Mouse (Mus musculus): ENCODE data around the gene B230104I21Rik. TPM values are rescaled to one million over a fixed set of nuclear protein-coding genes. Genes with fewer than 3 reads are reported as not detected.
A peak's percentile ranks its signal among the peaks of the same experiment; 100 is the strongest.

The B230104I21Rik gene
- polyA plus RNA-seq, 1 experiment from 2014 or later, result 0.21 TPM

DNA sequence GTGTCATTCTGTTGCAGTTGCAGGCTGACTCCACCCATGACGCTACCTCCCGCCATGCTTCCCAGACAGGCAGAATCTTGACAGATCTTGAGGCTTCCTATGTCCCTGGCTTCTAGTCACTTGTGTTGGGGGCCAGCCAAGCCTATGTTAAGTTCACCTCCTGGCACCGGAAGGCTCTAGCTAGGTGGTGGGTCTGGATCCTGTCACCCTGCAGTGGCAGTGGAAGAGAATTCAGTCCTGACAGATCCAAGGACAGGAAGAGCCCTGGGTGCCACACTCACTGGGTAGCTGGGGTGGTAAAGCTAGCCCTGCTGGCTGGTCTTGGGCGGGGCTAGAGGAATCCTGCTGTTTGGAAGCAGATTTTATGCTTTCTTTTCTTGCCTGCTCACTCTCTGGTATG, 10.5 kb upstream of the B230104I21Rik start:
- 81% methylated on average over 4 of the region's 4 CpGs for WGBS
- no peak overlapping the region for H3K27ac ChIP-seq
- H3K4me1 ChIP-seq, result peaks cover 10% of the 10 kb centered on the region
- no peak overlapping the region for H3K4me3 ChIP-seq
- no peak overlapping the region for H3K4me2 ChIP-seq
- ATAC-seq, result no peak
- no peaks in the 10 kb centered on the region for H3K9me3 ChIP-seq (replicated peaks)
- no peak overlapping the region for H3K9ac ChIP-seq
- no peaks in the 10 kb centered on the region for H3K27me3 ChIP-seq
- peaks cover 72% of the 10 kb centered on the region for H3K36me3 ChIP-seq (ENCODE audit: poor library complexity, severe bottlenecking)

DNA sequence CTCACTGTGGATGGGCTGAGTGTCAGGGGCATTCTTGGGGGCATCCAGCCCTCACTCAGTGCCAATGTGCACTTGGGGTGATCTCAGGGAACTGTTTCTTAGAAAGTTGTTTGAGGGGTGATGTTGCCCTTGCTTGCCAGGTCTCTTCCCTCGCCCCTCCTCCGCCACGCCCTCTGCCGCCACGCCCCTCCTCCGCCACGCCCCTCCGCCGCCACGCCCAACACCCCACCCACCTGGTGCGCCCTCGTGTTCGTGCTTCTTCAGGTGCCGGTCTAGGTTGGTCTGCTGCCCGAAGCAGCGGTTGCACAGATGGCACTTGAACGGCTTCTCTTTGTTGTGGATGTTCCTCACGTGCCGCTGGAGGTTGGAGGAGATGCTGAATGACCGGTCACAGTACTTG, 7.5 kb upstream of the B230104I21Rik start:
- ATAC-seq, result 0 out of 2 replicates have a peak, but pooled peaks have one; percentile 3

DNA sequence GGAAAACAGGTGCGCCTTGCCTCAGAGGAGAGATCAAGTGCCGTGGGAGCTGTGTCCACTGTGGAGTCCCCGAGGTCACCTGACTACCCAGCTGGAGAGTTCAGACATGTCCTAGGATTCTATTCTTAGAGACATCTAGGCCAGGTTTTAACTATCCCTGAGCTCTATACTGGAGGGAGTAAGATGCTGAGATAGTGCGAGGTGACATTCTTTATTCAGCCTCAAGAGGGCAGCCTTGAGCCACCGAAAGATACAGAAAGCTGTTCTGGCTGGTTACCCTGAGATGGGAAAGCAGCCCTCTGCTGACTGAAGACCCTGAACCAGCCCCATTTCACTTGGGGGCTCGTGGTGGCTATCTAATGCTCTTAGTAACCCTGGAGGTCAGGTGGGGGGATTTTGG, 7.1 kb upstream of the B230104I21Rik start:
- Histone ChIP-seq H3K4me3 (no peak overlapping the region), H3K9me3 (replicated peaks) (no peaks in the 10 kb centered on the region), H3K36me3 (ENCODE audit: poor library complexity, severe bottlenecking) (peaks cover 44% of the 10 kb centered on the region), H3K4me2 (no peak overlapping the region), H3K9ac (no peak overlapping the region), H3K4me1 (peaks cover 19% of the 10 kb centered on the region), H3K27ac (peak overlapping the region; percentile 57; the same call in 1 of the 2 replicates), H3K27me3 (no peaks in the 10 kb centered on the region)
- peak; percentile 71 for ATAC-seq
- 7% methylated on average over 6 of the region's 6 CpGs for WGBS

More for the DNA sequence above, 7.5 kb upstream of the B230104I21Rik start:
- Histone ChIP-seq H3K27ac (no peak overlapping the region), H3K9ac (no peak overlapping the region), H3K9me3 (replicated peaks) (no peaks in the 10 kb centered on the region), H3K4me3 (no peak overlapping the region), H3K27me3 (no peaks in the 10 kb centered on the region), H3K4me1 (peaks cover 19% of the 10 kb centered on the region), H3K36me3 (ENCODE audit: poor library complexity, severe bottlenecking) (peaks cover 45% of the 10 kb centered on the region), H3K4me2 (no peak overlapping the region)
- WGBS, result 9% methylated on average over 20 of the region's 20 CpGs

DNA sequence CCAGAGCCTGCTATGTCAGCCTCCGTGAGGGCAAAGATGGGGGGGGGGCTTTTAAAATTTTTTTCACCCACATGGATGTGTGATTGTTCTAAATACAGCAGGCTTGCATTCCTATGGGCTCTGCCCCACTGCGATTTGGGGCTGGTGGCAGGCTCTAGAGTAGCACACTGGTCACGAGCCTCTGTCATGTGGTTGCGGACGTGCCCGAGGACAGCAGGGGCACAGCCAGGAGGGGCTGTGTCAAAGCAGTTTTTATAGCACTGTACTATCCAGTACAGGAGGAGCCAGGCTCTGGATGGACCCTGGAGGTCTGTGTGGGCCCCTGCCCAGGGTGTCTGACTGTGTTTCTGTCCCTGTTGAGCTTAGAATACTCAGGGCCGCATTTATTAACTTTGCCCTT, 5.9 kb upstream of the B230104I21Rik start:
- WGBS, result 92% methylated on average over 7 of the region's 7 CpGs
- no peak overlapping the region for H3K27ac ChIP-seq
- ATAC-seq, result no peak

DNA sequence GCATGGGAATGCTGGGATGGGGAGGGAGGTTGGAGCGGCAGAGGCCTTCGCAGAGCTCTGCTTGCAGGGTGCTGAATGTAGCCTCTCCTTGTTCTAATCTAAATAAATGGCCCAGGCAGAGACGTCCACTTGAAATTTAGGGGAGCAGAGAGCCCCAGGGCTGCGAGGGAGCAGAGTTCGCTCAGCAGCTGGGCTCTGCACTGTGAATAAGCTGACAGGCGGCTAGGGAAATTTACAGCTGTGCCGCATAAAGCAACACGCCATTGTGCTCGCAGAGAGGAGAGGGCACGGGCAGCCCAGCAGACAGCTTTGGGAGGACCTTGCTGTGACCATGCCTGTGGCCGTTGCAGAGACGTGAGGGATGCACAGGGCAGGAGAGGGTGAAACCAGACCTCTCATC, 4.7 kb upstream of the B230104I21Rik start:
- H3K9ac ChIP-seq, result peak overlapping the region; percentile 27; the same call in 1 of the 2 replicates
- no peak for ATAC-seq
- no peak overlapping the region for H3K4me2 ChIP-seq
- H3K4me3 ChIP-seq, result no peak overlapping the region
- peaks cover 40% of the 10 kb centered on the region for H3K36me3 ChIP-seq (ENCODE audit: poor library complexity, severe bottlenecking)
- no peaks in the 10 kb centered on the region for H3K9me3 ChIP-seq (replicated peaks)
- 35% methylated on average over 12 of the region's 12 CpGs for WGBS
- H3K27me3 ChIP-seq, result no peaks in the 10 kb centered on the region
- peaks cover 29% of the 10 kb centered on the region for H3K4me1 ChIP-seq
- H3K27ac ChIP-seq, result no peak overlapping the region

More for the DNA sequence above, 5.9 kb upstream of the B230104I21Rik start:
- H3K4me3 ChIP-seq, result no peak overlapping the region
- no peaks in the 10 kb centered on the region for H3K27me3 ChIP-seq
- H3K36me3 ChIP-seq (ENCODE audit: poor library complexity, severe bottlenecking), result peaks cover 51% of the 10 kb centered on the region
- H3K9me3 ChIP-seq (replicated peaks), result no peaks in the 10 kb centered on the region
- H3K4me2 ChIP-seq, result no peak overlapping the region
- no peak overlapping the region for H3K9ac ChIP-seq
- peaks cover 19% of the 10 kb centered on the region for H3K4me1 ChIP-seq

DNA sequence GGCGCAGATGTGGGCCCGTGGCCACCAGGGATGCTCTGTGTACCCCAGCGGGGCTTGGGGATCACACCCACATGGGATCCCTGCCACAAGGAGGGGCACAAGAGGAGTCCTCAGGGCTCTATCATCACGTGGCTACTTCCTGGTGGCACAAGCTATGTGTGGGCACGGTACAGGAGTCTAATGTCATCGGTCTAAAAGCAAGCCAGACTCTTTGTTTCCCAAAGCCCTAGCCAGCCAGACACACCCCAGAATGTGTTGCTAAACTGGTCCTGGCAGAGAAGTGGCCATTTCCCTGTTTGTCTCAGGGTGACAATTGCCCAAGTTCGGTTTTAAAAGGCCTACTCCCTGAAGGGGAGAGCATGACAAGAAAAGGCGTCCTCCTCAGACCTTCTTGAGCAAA, 2.6 kb upstream of the B230104I21Rik start:
- Histone ChIP-seq H3K4me1 (peaks cover 41% of the 10 kb centered on the region), H3K9ac (no peak overlapping the region), H3K4me2 (no peak overlapping the region), H3K4me3 (no peak overlapping the region), H3K27ac (no peak overlapping the region), H3K27me3 (no peaks in the 10 kb centered on the region), H3K9me3 (replicated peaks) (no peaks in the 10 kb centered on the region), H3K36me3 (ENCODE audit: poor library complexity, severe bottlenecking) (peaks cover 28% of the 10 kb centered on the region)
- WGBS, result 80% methylated on average over 8 of the region's 8 CpGs
- ATAC-seq, result no peak

DNA sequence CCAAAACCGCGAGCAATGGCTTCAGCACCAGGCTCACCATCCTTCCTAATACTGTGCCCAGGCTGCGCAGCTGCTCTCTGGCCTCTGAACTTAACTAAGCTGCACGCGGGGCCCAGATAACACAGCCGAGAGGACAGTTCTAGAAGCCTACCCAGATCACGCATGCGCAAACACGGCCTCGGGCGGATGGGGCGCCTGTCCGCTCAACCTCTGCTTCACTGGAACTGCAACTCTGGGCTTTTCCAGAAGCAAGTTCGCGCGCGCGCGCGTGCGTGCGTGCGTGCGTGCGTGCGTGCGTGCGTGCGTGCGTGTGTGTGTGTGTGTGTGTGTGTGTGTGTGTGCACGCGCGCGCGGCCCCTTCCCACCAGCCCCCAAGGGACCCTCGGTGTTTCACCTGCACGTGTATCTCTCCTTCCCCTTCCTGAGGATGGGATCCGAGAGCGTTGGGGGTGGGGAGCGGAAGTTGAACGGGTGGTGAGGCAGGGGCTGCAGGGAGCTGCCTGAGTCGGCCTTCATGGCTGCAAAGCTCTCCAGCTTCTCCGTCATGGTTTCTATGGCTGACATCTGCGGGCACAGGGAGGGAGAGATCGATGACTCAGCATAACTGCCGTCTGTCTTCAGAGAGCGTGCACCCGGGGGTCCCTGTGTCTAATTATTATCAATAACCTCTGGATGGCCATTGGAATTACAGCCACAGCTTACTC, 1.1 kb upstream of the B230104I21Rik start:
- Histone ChIP-seq H3K27me3 (no peaks in the 10 kb centered on the region), H3K9ac (no peak overlapping the region), H3K4me3 (no peak overlapping the region), H3K4me1 (peaks cover 32% of the 10 kb centered on the region), H3K4me2 (peak overlapping the region; percentile 19; the same call in 1 of the 2 replicates), H3K36me3 (ENCODE audit: poor library complexity, severe bottlenecking) (peaks cover 26% of the 10 kb centered on the region), H3K9me3 (replicated peaks) (no peaks in the 10 kb centered on the region), H3K27ac (no peak overlapping the region)
- 74% methylated on average over 46 of the region's 48 CpGs for WGBS
- ATAC-seq, result peak; percentile 31; the same call in 1 of the 2 replicates

DNA sequence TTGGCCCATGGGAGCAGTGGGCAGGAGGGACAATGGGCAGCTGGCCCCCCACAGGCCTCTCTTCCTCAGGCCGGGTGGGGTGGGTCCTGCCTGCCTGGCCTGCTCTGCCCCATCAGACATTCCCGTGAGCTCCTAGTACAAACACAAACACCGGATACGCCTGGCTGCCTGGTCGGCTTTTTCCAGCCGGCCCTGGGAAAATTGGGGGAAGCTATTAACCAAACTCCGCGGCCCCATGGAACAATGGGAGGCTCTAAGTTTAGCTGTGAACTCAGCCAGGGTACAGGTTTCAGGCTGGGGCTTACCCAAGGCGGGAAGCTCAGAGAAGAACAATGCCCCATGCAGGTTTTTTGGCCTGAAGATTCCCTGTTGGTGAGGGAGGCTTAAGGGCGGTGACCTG, 723 bp downstream of the B230104I21Rik start:
- no peaks in the 10 kb centered on the region for H3K9me3 ChIP-seq (replicated peaks)
- peak overlapping the region; percentile 63 for H3K27ac ChIP-seq
- H3K4me2 ChIP-seq, result no peak overlapping the region
- no peak overlapping the region for H3K9ac ChIP-seq
- peaks cover 44% of the 10 kb centered on the region for H3K36me3 ChIP-seq (ENCODE audit: poor library complexity, severe bottlenecking)
- WGBS, result 9% methylated on average over 10 of the region's 10 CpGs
- H3K27me3 ChIP-seq, result no peaks in the 10 kb centered on the region
- H3K4me1 ChIP-seq, result peaks cover 23% of the 10 kb centered on the region
- H3K4me3 ChIP-seq, result no peak overlapping the region
- ATAC-seq, result no peak

DNA sequence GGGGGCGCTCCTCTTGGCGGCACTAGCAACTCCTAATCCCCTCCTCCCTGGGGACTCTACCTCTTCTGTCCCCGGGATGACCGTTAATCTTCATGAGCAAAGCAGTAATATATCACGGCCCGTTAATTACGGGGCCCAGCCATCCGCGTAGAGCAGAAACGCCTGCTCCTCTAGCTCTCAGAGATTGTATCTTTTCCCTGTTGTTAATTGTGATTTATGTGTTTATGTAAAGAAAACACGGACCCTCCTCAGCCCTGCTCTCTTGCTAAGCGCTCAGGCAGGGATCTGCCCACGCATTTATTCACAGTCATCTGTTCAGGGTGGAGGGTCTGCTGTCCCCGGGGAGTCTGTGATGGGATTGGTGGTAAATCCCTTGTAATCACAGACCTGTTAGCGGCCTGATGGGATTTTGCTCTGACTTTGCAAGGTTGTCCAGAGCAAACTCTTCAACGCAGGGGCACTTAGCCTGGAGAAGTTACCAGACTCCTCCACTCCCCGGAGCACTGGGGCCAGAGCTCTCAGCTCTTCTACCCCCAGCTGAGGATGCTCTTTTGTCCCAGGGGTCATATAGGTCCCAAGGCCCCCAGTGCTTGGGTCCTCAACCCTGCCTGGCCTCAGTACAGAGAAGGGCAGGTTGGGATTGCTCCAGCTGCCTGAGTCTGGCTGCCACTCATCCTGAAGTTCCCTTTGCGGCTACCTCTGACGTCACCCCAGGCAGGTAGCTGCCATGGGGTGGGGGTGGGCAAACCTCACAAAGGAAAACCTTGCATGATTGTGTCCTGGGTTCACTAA, 11.0 kb downstream of the B230104I21Rik start:
- WGBS, result 37% methylated on average over 19 of the region's 19 CpGs
- no peak for ATAC-seq

DNA sequence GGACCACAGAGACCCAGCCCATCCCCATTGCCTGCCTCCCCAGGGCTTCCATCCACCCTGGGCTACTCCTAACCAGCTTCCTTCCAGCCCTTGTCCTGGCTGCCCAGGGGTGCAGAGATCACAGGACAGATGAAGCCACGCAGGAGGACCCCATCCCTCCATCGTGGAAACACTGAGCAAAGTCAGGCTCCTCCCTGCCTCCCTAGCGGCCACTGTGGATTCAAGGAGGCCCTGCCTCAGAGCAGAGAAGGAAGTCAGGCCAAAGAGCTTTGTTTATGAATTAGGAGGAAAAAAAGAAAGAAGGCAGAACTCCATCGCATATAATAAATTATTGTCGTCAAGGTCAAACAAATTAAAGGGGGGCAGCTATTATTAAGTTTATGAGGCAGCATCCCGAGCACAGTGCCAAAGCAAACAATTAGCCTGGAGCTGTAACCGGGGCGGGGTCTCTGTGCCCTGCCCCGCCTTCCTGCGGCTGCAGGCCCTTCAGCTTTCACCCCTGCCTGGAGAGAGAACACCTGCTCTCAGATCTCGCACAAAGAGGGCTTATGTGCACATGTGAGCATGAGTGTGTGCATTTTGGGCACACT, 12.4 kb downstream of the B230104I21Rik start:
- H3K4me3 ChIP-seq, result no peak overlapping the region
- WGBS, result 55% methylated on average over 11 of the region's 11 CpGs
- H3K36me3 ChIP-seq (ENCODE audit: poor library complexity, severe bottlenecking), result peaks cover 37% of the 10 kb centered on the region
- ATAC-seq, result no peak
- H3K9ac ChIP-seq, result no peak overlapping the region
- peaks cover 34% of the 10 kb centered on the region for H3K4me1 ChIP-seq
- no peaks in the 10 kb centered on the region for H3K9me3 ChIP-seq (replicated peaks)
- H3K27ac ChIP-seq, result no peak overlapping the region
- no peaks in the 10 kb centered on the region for H3K27me3 ChIP-seq
- H3K4me2 ChIP-seq, result no peak overlapping the region

More for the DNA sequence above, 11.0 kb downstream of the B230104I21Rik start:
- Histone ChIP-seq H3K4me3 (no peak overlapping the region), H3K27me3 (no peaks in the 10 kb centered on the region), H3K36me3 (ENCODE audit: poor library complexity, severe bottlenecking) (peaks cover 51% of the 10 kb centered on the region), H3K9me3 (replicated peaks) (no peaks in the 10 kb centered on the region), H3K4me1 (peaks cover 28% of the 10 kb centered on the region), H3K4me2 (no peak overlapping the region), H3K27ac (no peak overlapping the region), H3K9ac (no peak overlapping the region)

DNA sequence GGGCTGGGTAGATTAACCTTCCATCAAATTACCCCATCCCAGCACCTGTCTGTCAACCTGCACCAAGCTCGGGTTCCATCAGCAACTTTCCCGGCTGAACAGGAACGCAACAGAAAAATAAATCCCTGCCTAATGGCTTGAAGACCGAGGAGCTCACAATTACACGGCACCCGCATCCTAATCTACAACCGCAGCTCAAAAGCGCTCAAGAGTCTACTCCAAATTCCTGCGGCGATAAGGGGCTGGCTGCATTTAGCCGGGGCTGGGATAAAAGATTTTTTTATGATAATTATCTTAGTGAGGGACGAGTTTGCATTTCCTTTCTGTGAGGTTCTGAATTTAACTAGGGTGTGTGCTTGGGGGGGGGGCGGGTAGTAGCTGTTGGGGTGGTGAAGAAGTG, 16.3 kb downstream of the B230104I21Rik start:
- ATAC-seq, result no peak
- Histone ChIP-seq H3K4me1 (peaks cover 26% of the 10 kb centered on the region), H3K4me3 (no peak overlapping the region), H3K27me3 (no peaks in the 10 kb centered on the region), H3K9me3 (replicated peaks) (no peaks in the 10 kb centered on the region), H3K36me3 (ENCODE audit: poor library complexity, severe bottlenecking) (peaks cover 19% of the 10 kb centered on the region), H3K9ac (no peak overlapping the region), H3K4me2 (no peak overlapping the region), H3K27ac (no peak overlapping the region)
- 52% methylated on average over 13 of the region's 13 CpGs for WGBS

DNA sequence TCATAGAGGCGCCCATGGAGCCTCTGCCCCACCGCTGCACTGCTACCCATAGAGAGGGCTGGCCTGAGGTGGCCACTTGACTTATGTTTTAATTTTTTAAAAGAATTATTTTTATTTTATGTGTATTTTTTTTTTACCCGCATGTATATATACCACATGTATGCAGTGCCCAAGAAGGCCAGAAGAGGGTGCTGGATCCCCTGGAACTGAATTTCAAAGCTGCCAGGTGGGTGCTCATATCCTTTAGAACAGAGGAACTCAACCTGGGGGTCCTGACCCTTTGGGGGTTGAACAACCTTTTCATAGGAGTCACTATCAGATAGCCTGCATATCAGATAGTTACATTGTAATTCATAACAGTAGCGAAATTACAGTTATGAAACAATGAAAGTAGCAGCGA, 19.5 kb downstream of the B230104I21Rik start:
- peaks cover 11% of the 10 kb centered on the region for H3K36me3 ChIP-seq (ENCODE audit: poor library complexity, severe bottlenecking)
- peaks cover 28% of the 10 kb centered on the region for H3K4me1 ChIP-seq
- no peaks in the 10 kb centered on the region for H3K27me3 ChIP-seq
- no peak overlapping the region for H3K27ac ChIP-seq
- H3K9me3 ChIP-seq (replicated peaks), result no peaks in the 10 kb centered on the region
- WGBS, result 96% methylated on average over 5 of the region's 5 CpGs
- H3K4me3 ChIP-seq, result no peak overlapping the region
- no peak overlapping the region for H3K4me2 ChIP-seq
- no peak overlapping the region for H3K9ac ChIP-seq
- ATAC-seq, result no peak

Measured in forebrain, embryonic 13.5 days (tissue).